Mouse (Mus musculus) limb, embryonic 12.5 days (tissue): ENCODE data around the gene Wdpcp. TPM values are rescaled to one million over a fixed set of nuclear protein-coding genes. Genes with fewer than 3 reads are reported as not detected.
A peak's percentile ranks its signal among the peaks of the same experiment; 100 is the strongest.
"Not testable (repeated sequence)": the region's sequence is repeated elsewhere in the genome, so short reads cannot be mapped to it uniquely, and the experiment has no call there.

ENCODE experiments used
- ATAC-seq: fragments of 200-750 bp; cut with Nextera tagmentation; 2 replicates; pipeline ENCODE4 v1.8.0; 2017; ENCODE audit warnings: low read depth, moderate TSS enrichment; ENCODE audit not compliant: insufficient number of reproducible peaks, insufficient read depth, low FRiP score, low TSS enrichment
- H3K27ac ChIP-seq: fragments of 300-500 bp; sonication (generic); 2 replicates; pipeline ENCODE4 v1.5.1; 2016; ENCODE audit warnings: mild to moderate bottlenecking, moderate library complexity
- H3K27me3 ChIP-seq: fragments of 300-500 bp; sonication (generic); 2 replicates; pipeline ENCODE4 v1.6.1; 2016; ENCODE audit warnings: mild to moderate bottlenecking, moderate library complexity
- H3K36me3 ChIP-seq: fragments of 300-500 bp; sonication (generic); 2 replicates; pipeline ENCODE4 v1.6.1; 2016; ENCODE audit warnings: mild to moderate bottlenecking, moderate library complexity
- H3K4me1 ChIP-seq: fragments of 300-500 bp; sonication (generic); replicated peaks from 2 replicates; pipeline ENCODE4 v1.6.1; 2016
- H3K4me2 ChIP-seq: fragments of 300-500 bp; sonication (generic); 2 replicates; pipeline ENCODE4 v1.6.1; 2016; ENCODE audit warnings: mild to moderate bottlenecking, moderate library complexity
- H3K4me3 ChIP-seq: fragments of 300-500 bp; sonication (generic); replicated peaks from 2 replicates; pipeline ENCODE4 v1.5.1; 2016; ENCODE audit warnings: mild to moderate bottlenecking
- H3K9ac ChIP-seq: fragments of 300-500 bp; sonication (generic); replicated peaks from 2 replicates; pipeline ENCODE4 v1.6.1; 2016; ENCODE audit warnings: mild to moderate bottlenecking, moderate library complexity
- H3K9me3 ChIP-seq: fragments of 300-500 bp; sonication (generic); 2 replicates; pipeline ENCODE4 v1.6.1; 2016; ENCODE audit warnings: mild to moderate bottlenecking, moderate library complexity
- WGBS: fragments of 180-500 bp; shearing (Covaris S2); methylation state at CpG from one replicate; pipeline ENCODE4 v1.1.7; 2016; 5-methylcytosine and 5-hydroxymethylcytosine counted together
- polyA plus RNA-seq: library from polyadenylated mRNA; unstranded; fragments of >200 nt; fragmentation: Nextera tagmentation; extraction: Ambion mirVana; gene quantifications from 2 replicates; pipeline ENCODE4 v1.2.1, GENCODE M21; 2016

The Wdpcp gene
- 10.1 and 10.6 TPM in 2 replicates for polyA plus RNA-seq

DNA sequence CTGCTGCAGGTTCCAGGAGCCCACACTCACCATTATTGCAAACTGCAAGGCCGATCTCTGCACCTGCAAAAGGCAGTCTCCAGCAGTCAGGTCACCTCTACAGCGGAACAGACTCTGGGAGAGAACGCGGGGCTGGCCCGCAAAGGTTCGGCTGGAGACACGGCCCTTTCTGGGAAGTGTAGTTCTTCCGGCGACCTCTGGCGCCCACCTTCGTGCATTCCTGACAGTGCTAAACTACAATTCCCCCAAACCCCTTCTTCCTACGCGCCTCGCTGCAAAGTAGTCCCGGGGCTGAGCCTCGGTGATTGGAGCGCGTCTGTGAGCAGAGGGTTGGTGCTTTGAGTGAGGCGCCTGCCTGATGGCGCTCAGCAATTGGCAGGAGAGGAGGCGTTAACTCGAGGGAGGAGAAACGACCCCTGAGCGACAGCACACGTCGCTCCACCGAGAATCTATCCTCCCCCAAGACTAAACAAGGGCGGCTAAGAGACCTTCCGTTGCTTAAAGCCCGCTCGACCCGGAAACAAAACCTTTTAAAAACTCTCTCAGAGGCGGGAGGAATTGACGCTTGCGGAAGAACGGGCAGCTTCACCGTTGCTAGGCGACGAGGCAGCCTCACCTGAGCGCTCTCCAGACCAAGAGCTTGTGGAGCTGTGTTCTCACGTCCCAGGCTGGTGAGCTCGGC, at the start of gene Wdpcp, which contains the start of gene Mdh1:
Gene Wdpcp (plus strand): TSS at position 536 of the 682 bp plus-strand sequence.
Gene Mdh1 (minus strand): TSS at position 668 of the 682 bp plus-strand sequence.
- ATAC-seq = peak; percentile 100
- Histone ChIP-seq H3K4me1 (peaks cover 25% of the 10 kb centered on the region), H3K4me3 (peak within 1 kb of the TSS; percentile 77), H3K36me3 (no peaks in the 10 kb centered on the region), H3K27me3 (no peaks in the 10 kb centered on the region), H3K9ac (peak within 1 kb of the TSS; percentile 75), H3K27ac (peak within 1 kb of the TSS; percentile 72), H3K9me3 (no peaks in the 10 kb centered on the region), H3K4me2 (peak within 1 kb of the TSS; percentile 75)
- WGBS = under 1% methylated on average over 42 of the region's 42 CpGs

DNA sequence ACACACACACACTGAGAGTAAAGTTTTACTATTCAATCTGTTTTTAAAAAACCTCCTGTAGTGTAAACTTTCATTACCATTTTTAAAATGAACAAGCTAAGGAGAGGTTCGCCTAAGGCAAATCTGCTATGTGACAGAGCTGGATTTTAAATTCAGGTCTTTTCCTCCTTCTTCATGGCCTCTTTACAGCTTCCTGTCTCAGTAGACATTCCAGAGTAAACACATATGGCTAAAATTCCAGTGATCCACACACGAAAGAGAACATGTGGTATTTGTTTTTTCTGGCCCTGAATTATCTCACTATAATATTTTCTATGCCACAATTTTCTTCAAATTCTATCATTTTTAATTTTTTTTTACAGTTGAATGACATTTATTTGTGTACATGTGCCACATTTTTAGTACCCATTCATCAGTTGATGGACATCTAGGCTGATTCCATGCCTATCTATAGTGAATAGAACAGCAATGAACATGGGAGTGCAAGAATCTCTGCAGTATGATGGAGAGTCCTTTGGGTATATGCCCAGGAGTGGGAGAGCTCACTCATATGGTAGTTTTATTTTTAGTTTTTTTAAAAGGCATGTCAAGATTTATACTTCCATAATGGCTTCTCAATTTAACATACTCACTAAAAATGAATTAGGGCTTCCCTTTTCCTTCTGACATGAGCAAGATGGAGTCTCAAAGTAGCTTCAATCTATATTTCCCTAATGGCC, 43.2 kb upstream of the Wdpcp start:
- Histone ChIP-seq H3K9ac (no peak overlapping the region), H3K4me3 (no peak overlapping the region), H3K4me2 (no peak overlapping the region), H3K9me3 (no peaks in the 10 kb centered on the region), H3K27me3 (no peaks in the 10 kb centered on the region), H3K36me3 (no peaks in the 10 kb centered on the region), H3K4me1 (0 out of 2 replicates have a peak, but pooled peaks cover 3% of the 10 kb centered on the region), H3K27ac (no peak overlapping the region)
- 36% methylated on average over 2 of the region's 2 CpGs for WGBS
- no peak for ATAC-seq

DNA sequence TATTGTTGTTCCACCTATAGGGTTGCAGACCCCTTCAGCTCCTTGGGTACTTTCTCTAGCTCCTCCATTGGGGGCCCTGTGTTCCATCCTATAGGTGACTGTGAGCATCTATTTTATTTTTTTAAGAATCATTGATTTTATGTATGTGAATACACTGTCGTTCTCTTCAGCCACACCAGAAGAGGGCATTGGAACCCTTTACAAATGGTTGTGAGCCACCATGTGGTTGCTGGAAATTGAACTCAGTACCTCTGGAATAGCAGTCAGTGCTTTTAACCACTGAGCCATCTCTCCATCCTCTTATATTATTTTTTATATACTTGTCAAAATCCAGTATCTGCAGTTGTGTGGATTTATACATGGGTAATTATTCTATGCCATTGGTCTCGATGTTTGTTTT, 41.2 kb upstream of the Wdpcp start:
- 83% methylated on average over 2 of the region's 2 CpGs for WGBS
- H3K9me3 ChIP-seq, ATAC-seq, H3K36me3 ChIP-seq, H3K4me1 ChIP-seq, H3K4me2 ChIP-seq, H3K27ac ChIP-seq, H3K27me3 ChIP-seq, H3K4me3 ChIP-seq, H3K9ac ChIP-seq: not testable (repeated sequence)

DNA sequence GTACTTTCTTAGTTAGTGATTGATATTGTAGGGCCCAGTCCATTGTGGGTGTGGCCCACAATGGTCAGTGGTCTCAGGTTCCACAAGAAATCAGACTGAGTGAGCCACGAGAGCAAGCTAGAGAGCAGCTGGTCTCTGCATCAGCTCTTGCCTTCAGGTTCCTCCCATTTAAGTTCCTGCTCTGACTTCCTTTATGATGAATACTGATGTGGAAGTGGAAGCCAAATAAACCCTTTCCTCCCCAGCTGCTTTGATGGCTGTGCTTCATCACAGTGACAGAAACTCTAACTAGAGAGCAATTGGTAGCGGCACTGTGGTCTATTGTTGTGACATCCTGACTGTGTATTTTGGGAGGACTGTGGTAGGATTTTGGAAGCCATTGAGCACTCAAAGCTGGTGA, 32.0 kb upstream of the Wdpcp start:
- H3K4me3 ChIP-seq = no peak overlapping the region
- H3K9ac ChIP-seq = no peak overlapping the region
- no peak overlapping the region for H3K4me2 ChIP-seq
- WGBS = 59% methylated on average over 2 of the region's 2 CpGs
- H3K36me3 ChIP-seq = no peaks in the 10 kb centered on the region
- no peak for ATAC-seq
- H3K4me1 ChIP-seq = no peaks in the 10 kb centered on the region
- no peaks in the 10 kb centered on the region for H3K27me3 ChIP-seq
- H3K27ac ChIP-seq = no peak overlapping the region
- H3K9me3 ChIP-seq = no peaks in the 10 kb centered on the region

DNA sequence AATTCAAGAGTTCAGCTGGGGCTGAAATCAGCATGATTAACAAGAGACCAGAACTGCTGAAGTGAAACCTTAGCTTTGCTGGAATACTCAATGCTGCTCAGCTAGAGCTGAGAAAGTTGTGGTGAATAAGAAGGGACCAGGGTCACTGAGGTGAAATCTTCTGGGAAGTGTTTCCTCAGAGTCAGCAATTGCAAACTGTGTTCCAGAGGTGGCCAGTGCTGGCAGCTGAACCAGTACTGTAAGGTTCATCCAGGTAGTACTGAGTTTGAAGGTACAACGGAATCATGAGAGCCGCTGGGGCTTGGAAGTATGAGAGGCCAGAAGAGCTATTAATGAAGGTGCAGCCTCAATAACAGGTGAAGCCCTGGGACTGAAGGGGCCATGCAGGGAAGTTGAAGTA, 31.4 kb upstream of the Wdpcp start:
- Histone ChIP-seq H3K27me3 (no peaks in the 10 kb centered on the region), H3K4me1 (no peaks in the 10 kb centered on the region), H3K27ac (no peak overlapping the region), H3K4me2 (no peak overlapping the region), H3K36me3 (no peaks in the 10 kb centered on the region), H3K9ac (no peak overlapping the region), H3K9me3 (no peaks in the 10 kb centered on the region), H3K4me3 (no peak overlapping the region)
- ATAC-seq = no peak
- WGBS = 87% methylated on average over 2 of the region's 2 CpGs

DNA sequence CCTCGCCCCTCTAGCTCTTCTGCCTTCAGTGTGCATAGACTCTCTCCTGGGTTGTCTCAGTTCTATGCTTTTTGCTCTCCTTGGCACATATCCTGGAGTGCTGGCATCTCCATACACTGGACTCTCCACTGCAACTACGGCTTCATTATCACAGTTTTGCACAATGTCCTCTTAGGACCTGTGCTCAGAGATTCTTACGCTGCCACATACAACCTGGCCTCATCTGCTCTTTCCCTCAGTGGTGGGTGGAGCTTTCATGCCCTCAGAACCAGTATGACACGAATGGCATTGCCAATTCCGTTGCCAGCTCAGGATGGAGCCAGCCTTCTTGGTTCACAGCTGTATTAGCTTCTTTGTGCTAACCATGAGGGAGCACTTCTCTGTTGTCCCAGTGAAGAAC, 29.3 kb upstream of the Wdpcp start:
- no peak overlapping the region for H3K4me3 ChIP-seq
- H3K9me3 ChIP-seq = no peaks in the 10 kb centered on the region
- no peak for ATAC-seq
- no peak overlapping the region for H3K9ac ChIP-seq
- 83% methylated on average over 5 of the region's 5 CpGs for WGBS
- H3K27me3 ChIP-seq = no peaks in the 10 kb centered on the region
- no peak overlapping the region for H3K27ac ChIP-seq
- no peaks in the 10 kb centered on the region for H3K36me3 ChIP-seq
- no peaks in the 10 kb centered on the region for H3K4me1 ChIP-seq
- H3K4me2 ChIP-seq = no peak overlapping the region

DNA sequence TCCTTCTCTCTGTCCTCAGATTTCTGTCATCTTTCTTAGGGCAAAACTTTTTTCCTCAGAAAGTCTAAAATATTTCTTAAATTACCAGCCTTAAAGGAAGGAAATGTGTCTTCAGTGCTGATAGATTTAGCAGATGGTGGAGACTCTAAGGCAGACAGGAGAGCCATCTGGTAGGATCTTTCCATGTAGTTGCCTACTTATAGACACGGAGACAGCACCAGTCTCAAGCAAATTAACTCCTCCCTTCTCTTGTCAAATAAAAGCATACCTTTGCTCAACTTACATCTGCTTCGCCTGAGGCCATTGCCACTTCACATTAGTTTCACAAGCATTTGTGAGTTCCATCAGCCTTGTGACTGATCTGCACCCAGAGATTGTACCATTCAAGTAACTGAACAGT, 27.0 kb upstream of the Wdpcp start:
- no peaks in the 10 kb centered on the region for H3K4me1 ChIP-seq
- no peaks in the 10 kb centered on the region for H3K27me3 ChIP-seq
- H3K27ac ChIP-seq = no peak overlapping the region
- no peak overlapping the region for H3K4me3 ChIP-seq
- H3K9me3 ChIP-seq = no peaks in the 10 kb centered on the region
- no peak overlapping the region for H3K9ac ChIP-seq
- no peaks in the 10 kb centered on the region for H3K36me3 ChIP-seq
- 59% methylated on average over 2 of the region's 2 CpGs for WGBS
- no peak overlapping the region for H3K4me2 ChIP-seq
- no peak for ATAC-seq

DNA sequence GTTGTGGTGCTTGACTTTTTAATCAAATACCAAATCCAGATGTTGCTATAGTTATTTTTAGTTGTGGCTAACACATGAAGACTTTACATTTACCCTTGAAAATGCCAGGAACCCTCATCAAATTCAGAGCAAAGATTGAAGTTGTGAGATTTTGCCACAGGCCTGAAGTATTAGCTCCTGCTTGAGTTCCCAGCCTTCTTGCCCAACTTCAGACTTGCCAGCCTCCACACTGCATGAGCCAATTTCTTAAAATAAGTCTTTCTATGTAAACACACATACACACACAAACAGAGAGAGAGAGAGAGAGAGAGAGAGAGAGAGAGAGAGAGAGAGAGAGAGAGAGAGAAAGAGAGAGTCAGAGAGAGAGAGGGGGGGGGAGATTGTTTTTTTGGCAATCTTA, 26.1 kb upstream of the Wdpcp start:
- H3K36me3 ChIP-seq = no peaks in the 10 kb centered on the region
- H3K4me2 ChIP-seq = no peak overlapping the region
- H3K9ac ChIP-seq = no peak overlapping the region
- no peaks in the 10 kb centered on the region for H3K27me3 ChIP-seq
- H3K4me3 ChIP-seq = no peak overlapping the region
- no peaks in the 10 kb centered on the region for H3K9me3 ChIP-seq
- no peak for ATAC-seq
- H3K27ac ChIP-seq = no peak overlapping the region
- no peaks in the 10 kb centered on the region for H3K4me1 ChIP-seq

DNA sequence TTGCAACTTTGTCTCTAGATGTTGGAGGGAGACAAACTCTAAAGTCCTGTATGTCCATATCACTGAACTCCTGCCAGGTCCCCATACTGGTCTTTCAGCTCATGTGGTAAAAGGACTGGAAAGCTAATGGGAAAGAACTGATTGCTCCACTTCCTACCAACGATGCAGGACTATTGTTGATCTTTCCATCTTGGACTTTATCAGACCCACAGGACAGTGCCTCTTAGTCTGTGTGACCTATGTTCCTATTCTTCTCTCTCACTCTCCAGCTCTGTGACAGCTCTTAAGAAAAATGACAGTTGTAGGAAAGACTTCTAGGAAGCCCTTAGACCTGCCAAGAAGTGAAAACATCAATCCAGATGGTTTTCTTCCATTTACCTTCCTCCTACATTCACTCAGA, 25.4 kb upstream of the Wdpcp start:
- 88% methylated on average over 1 of the region's 1 CpGs for WGBS
- H3K4me1 ChIP-seq = no peaks in the 10 kb centered on the region
- H3K9me3 ChIP-seq = no peaks in the 10 kb centered on the region
- no peak overlapping the region for H3K4me3 ChIP-seq
- H3K27ac ChIP-seq = no peak overlapping the region
- no peaks in the 10 kb centered on the region for H3K36me3 ChIP-seq
- ATAC-seq = no peak
- no peak overlapping the region for H3K4me2 ChIP-seq
- no peaks in the 10 kb centered on the region for H3K27me3 ChIP-seq
- H3K9ac ChIP-seq = no peak overlapping the region

DNA sequence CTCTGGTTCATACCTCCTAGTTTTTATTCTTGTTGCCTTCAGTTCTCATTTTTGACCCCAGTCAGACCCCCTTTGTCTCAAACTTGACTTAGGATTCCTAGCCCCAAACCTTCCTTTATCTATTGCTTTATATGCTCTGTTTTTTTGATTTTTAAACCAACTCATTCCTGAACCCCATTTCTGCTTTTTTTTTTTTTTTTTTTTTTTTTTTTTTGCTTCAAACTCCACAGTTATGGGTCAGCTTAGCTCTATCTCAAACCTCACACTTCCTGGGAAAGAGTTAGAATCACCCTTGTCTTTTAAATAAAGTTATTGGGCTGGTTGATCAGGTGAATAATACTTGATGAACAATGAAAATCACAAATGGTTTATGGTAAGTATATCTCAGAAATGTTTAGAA, 24.5 kb upstream of the Wdpcp start:
- Histone ChIP-seq H3K9me3 (no peaks in the 10 kb centered on the region), H3K27ac (no peak overlapping the region), H3K9ac (no peak overlapping the region), H3K4me2 (no peak overlapping the region), H3K4me1 (no peaks in the 10 kb centered on the region), H3K36me3 (no peaks in the 10 kb centered on the region), H3K4me3 (no peak overlapping the region), H3K27me3 (no peaks in the 10 kb centered on the region)
- no peak for ATAC-seq

DNA sequence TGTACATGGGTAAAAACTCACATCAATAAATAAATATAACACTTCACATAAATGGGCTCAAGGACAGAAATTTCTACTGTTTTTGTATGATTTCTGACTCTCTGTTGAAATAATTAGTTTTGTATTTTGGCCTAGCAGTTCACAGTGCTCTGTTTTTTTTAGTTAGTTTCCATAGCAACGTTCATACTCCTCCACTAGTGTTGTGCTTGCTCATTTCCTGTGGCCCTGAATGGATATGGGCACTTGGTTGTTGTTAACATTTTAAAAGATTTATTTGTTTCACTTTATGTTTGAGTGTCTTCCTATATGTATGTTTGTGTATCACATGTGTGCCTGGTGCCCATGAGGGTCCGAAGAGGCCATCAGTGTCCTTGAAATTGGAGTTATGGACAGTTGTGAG, 23.0 kb upstream of the Wdpcp start:
- WGBS = 88% methylated on average over 2 of the region's 2 CpGs
- no peaks in the 10 kb centered on the region for H3K9me3 ChIP-seq
- no peak overlapping the region for H3K4me2 ChIP-seq
- no peak overlapping the region for H3K4me3 ChIP-seq
- H3K27me3 ChIP-seq = no peaks in the 10 kb centered on the region
- no peak overlapping the region for H3K27ac ChIP-seq
- H3K9ac ChIP-seq = no peak overlapping the region
- H3K36me3 ChIP-seq = no peaks in the 10 kb centered on the region
- no peak for ATAC-seq
- no peaks in the 10 kb centered on the region for H3K4me1 ChIP-seq

DNA sequence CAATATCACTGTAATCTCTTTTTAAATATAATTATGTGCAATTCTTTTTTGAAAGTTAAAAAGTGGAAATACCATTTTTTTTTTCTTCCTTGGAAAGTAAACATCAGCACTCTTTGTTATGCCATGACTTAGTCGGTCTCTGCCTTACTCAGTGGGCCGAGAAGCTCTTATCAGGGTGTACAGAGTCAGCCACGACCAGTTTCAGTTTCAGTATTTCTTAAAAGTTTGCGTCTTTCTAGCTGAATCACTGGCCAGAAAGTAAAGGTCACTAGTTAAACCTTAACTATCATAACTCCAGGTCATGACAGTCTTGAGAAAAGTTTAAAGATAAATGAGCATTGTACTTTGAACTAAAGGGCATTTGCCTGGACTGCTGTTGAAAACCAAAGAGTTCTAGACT, 22.3 kb upstream of the Wdpcp start:
- Histone ChIP-seq H3K4me1 (no peaks in the 10 kb centered on the region), H3K4me2 (no peak overlapping the region), H3K9ac (no peak overlapping the region), H3K36me3 (no peaks in the 10 kb centered on the region), H3K9me3 (no peaks in the 10 kb centered on the region), H3K27me3 (no peaks in the 10 kb centered on the region), H3K27ac (no peak overlapping the region), H3K4me3 (no peak overlapping the region)
- no peak for ATAC-seq
- 95% methylated on average over 4 of the region's 4 CpGs for WGBS
